Mouse (Mus musculus): ENCODE results near the gene Eno2.

Eno2 gene

GRCm38 (mm10) chr6:124742839-124743514 lies 26.5 kb downstream of the Eno2 start:
- no peaks in the 10 kb centered on the region for H3K9me3 ChIP-seq (ENCODE audit: low read length)
- H3K4me3 ChIP-seq (replicated peaks; ENCODE audit: low read length), result no peak overlapping the region; the same call in 1 of the 2 replicates
- peaks cover 7% of the 10 kb centered on the region for H3K27me3 ChIP-seq (ENCODE audit: insufficient read depth, low read length)
- TF ChIP-seq NANOG (IDR thresholded peaks at IDR 0.05; ENCODE audit: borderline replicate concordance, low read length) (no peak), POU5F1 (IDR thresholded peaks at IDR 0.05; ENCODE audit: borderline replicate concordance, low read length) (no peak), CTCF (conservative IDR thresholded peaks at IDR 0.05; ENCODE audit: low read length) (no peak)
- peaks cover 80% of the 10 kb centered on the region for H3K4me1 ChIP-seq (replicated peaks; ENCODE audit: low read depth, low read length)
- H3K36me3 ChIP-seq (ENCODE audit: insufficient read depth, low read length), result peaks cover 30% of the 10 kb centered on the region

- Histone ChIP-seq H3K9me3 (ENCODE audit: low read length) (no peaks in the 10 kb centered on the region), H3K4me3 (replicated peaks; ENCODE audit: low read length) (peak overlapping the region; percentile 37), H3K4me1 (replicated peaks; ENCODE audit: low read depth, low read length) (peaks cover 80% of the 10 kb centered on the region), H3K36me3 (ENCODE audit: insufficient read depth, low read length) (peaks cover 23% of the 10 kb centered on the region), H3K27me3 (ENCODE audit: insufficient read depth, low read length) (peaks cover 4% of the 10 kb centered on the region)
- TF ChIP-seq NANOG (IDR thresholded peaks at IDR 0.05; ENCODE audit: borderline replicate concordance, low read length) (no peak), CTCF (conservative IDR thresholded peaks at IDR 0.05; ENCODE audit: low read length) (no peak), POU5F1 (IDR thresholded peaks at IDR 0.05; ENCODE audit: borderline replicate concordance, low read length) (no peak)
These were observed 27.6 kb downstream of the Eno2 start for GRCm38 (mm10) chr6:124741842-124742241.

- Histone ChIP-seq H3K4me1 (replicated peaks; ENCODE audit: low read depth, low read length) (peaks cover 75% of the 10 kb centered on the region), H3K27me3 (ENCODE audit: insufficient read depth, low read length) (no peaks in the 10 kb centered on the region; the same call in 1 of the 2 replicates), H3K36me3 (ENCODE audit: insufficient read depth, low read length) (peaks cover 21% of the 10 kb centered on the region), H3K9me3 (ENCODE audit: low read length) (no peaks in the 10 kb centered on the region), H3K4me3 (replicated peaks; ENCODE audit: low read length) (peak within 1 kb of the TSS; percentile 86)
- TF ChIP-seq NANOG (IDR thresholded peaks at IDR 0.05; ENCODE audit: borderline replicate concordance, low read length), result no peak
- TF ChIP-seq CTCF (conservative IDR thresholded peaks at IDR 0.05; ENCODE audit: low read length), result no peak
- no peak for TF ChIP-seq POU5F1 (IDR thresholded peaks at IDR 0.05; ENCODE audit: borderline replicate concordance, low read length)
These were observed 28.3 kb downstream of the Eno2 start, which contains the start of gene Grcc10 for GRCm38 (mm10) chr6:124740888-124741761. Gene Grcc10 (minus strand): TSS chr6:124741374.

GRCm38 (mm10) chr6:124740211-124740887 lies 29.1 kb downstream of the Eno2 start:
- H3K36me3 ChIP-seq (ENCODE audit: insufficient read depth, low read length), result peaks cover 21% of the 10 kb centered on the region
- peaks cover 74% of the 10 kb centered on the region for H3K4me1 ChIP-seq (replicated peaks; ENCODE audit: low read depth, low read length)
- peak overlapping the region; percentile 86 for H3K4me3 ChIP-seq (replicated peaks; ENCODE audit: low read length)
- no peaks in the 10 kb centered on the region for H3K9me3 ChIP-seq (ENCODE audit: low read length)
- H3K27me3 ChIP-seq (ENCODE audit: insufficient read depth, low read length), result no peaks in the 10 kb centered on the region; the same call in 1 of the 2 replicates
- no peak for TF ChIP-seq POU5F1 (IDR thresholded peaks at IDR 0.05; ENCODE audit: borderline replicate concordance, low read length)
- TF ChIP-seq NANOG (IDR thresholded peaks at IDR 0.05; ENCODE audit: borderline replicate concordance, low read length), result no peak
- TF ChIP-seq CTCF (conservative IDR thresholded peaks at IDR 0.05; ENCODE audit: low read length), result peak; percentile 31

GRCm38 (mm10) chr6:124739231-124739796 lies 30.2 kb downstream of the Eno2 start:
- TF ChIP-seq NANOG (IDR thresholded peaks at IDR 0.05; ENCODE audit: borderline replicate concordance, low read length) (no peak), POU5F1 (IDR thresholded peaks at IDR 0.05; ENCODE audit: borderline replicate concordance, low read length) (no peak), CTCF (conservative IDR thresholded peaks at IDR 0.05; ENCODE audit: low read length) (no peak)
- Histone ChIP-seq H3K4me1 (replicated peaks; ENCODE audit: low read depth, low read length) (peaks cover 65% of the 10 kb centered on the region), H3K27me3 (ENCODE audit: insufficient read depth, low read length) (no peaks in the 10 kb centered on the region; the same call in 1 of the 2 replicates), H3K4me3 (replicated peaks; ENCODE audit: low read length) (peak overlapping the region; percentile 86), H3K36me3 (ENCODE audit: insufficient read depth, low read length) (peaks cover 17% of the 10 kb centered on the region), H3K9me3 (ENCODE audit: low read length) (no peaks in the 10 kb centered on the region)

- Histone ChIP-seq H3K27me3 (ENCODE audit: insufficient read depth, low read length) (no peaks in the 10 kb centered on the region; the same call in 1 of the 2 replicates), H3K4me3 (replicated peaks; ENCODE audit: low read length) (peak within 1 kb of the TSS; percentile 86), H3K4me1 (replicated peaks; ENCODE audit: low read depth, low read length) (peaks cover 67% of the 10 kb centered on the region), H3K9me3 (ENCODE audit: low read length) (no peaks in the 10 kb centered on the region), H3K36me3 (ENCODE audit: insufficient read depth, low read length) (peaks cover 10% of the 10 kb centered on the region)
- TF ChIP-seq CTCF (conservative IDR thresholded peaks at IDR 0.05; ENCODE audit: low read length) (no peak), NANOG (IDR thresholded peaks at IDR 0.05; ENCODE audit: borderline replicate concordance, low read length) (no peak), POU5F1 (IDR thresholded peaks at IDR 0.05; ENCODE audit: borderline replicate concordance, low read length) (no peak)
These were observed 30.9 kb downstream of the Eno2 start, which contains the start of gene Ptpn6 for GRCm38 (mm10) chr6:124738511-124739023. Gene Ptpn6 (minus strand): TSS chr6:124738714.

- H3K4me1 ChIP-seq (replicated peaks; ENCODE audit: low read depth, low read length), result peaks cover 67% of the 10 kb centered on the region
- 0 out of 2 replicates have a peak, but pooled peaks cover 2% of the 10 kb centered on the region for H3K36me3 ChIP-seq (ENCODE audit: insufficient read depth, low read length)
- H3K9me3 ChIP-seq (ENCODE audit: low read length), result no peaks in the 10 kb centered on the region
- no peak overlapping the region for H3K4me3 ChIP-seq (replicated peaks; ENCODE audit: low read length)
- no peak for TF ChIP-seq CTCF (conservative IDR thresholded peaks at IDR 0.05; ENCODE audit: low read length)
- TF ChIP-seq NANOG (IDR thresholded peaks at IDR 0.05; ENCODE audit: borderline replicate concordance, low read length), result no peak
- no peak for TF ChIP-seq POU5F1 (IDR thresholded peaks at IDR 0.05; ENCODE audit: borderline replicate concordance, low read length)
- H3K27me3 ChIP-seq (ENCODE audit: insufficient read depth, low read length), result no peaks in the 10 kb centered on the region
These were observed 32.4 kb downstream of the Eno2 start for GRCm38 (mm10) chr6:124737040-124737439.

Measured in E14TG2a.4 (cell line).